Mouse (Mus musculus): ENCODE results near the gene Asap2. TPM values are rescaled to one million over a fixed set of nuclear protein-coding genes. Genes with fewer than 3 reads are reported as not detected.

The Asap2 gene
- polyA plus RNA-seq, 1 experiment from 2014 or later: 7.6 TPM

DNA sequence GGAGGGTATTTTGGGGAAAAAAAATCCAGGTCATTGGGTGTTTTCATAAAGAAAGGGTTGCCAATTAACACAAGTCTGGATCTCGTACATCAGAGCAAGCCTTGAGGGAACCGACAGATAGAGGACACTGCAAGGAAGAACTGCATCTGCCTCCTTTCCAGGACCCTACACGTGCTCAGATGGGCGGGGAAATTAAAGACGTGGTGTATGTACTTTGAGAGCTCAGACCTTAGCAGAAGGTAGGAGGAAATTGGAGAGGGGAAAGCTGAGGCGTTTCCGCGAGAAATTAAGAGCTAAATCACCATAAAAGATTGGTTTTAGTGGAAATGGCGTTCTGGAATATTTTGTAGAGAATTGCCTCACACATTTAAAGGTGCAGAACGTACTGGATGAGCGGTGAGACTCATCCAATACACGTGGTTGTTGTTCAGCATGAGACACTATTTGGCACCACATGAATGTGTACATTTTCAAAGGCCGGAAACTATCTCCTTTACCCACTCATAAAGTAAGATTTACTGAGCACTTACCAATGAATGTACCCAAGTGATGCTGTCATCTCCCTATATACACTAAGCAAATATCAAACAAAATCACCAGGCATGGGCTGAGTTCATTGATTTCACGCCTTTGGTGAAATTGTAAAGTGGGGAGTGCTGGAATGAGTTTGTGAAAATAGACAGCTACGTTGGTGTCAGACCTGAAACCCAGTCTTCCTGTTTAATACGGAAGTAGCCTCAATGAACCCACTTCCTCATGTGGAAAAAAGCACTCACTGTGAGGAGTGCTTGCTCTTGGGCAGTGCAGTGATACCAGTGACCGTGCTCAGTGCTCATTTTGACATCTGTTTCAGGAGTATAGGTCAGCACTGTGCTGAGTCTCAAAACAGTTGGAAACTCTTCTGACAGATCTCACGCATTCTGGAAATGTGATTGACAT lies 296.7 kb downstream of the Asap2 start:
- Histone ChIP-seq H3K36me3 (ENCODE audit: control insufficient read depth, insufficient read depth, low read length) (peaks cover 21% of the 10 kb centered on the region), H3K9ac (ENCODE audit: low read length) (peak overlapping the region; percentile 97), H3K4me2 (ENCODE audit: low read length) (peak overlapping the region; percentile 94), H3K27ac (replicated peaks in 1 of 2; ENCODE audit: control insufficient read depth in 1 of 2, insufficient read depth in 1 of 2, low read depth in 2 of 2, low read length in 2 of 2) (peak overlapping the region; percentile 86 to 90), H3K4me3 (ENCODE audit: control insufficient read depth in 1 of 2, insufficient read depth in 1 of 2, low read depth in 1 of 2, low read length in 2 of 2) (peak overlapping the region; percentile 93), H3K4me1 (ENCODE audit: control insufficient read depth in 2 of 2, insufficient read depth in 2 of 2, low read length in 2 of 2) (peaks cover 8 to 18% of the 10 kb centered on the region in 2 experiments), H3K27me3 (ENCODE audit: control insufficient read depth, insufficient read depth, low read length) (no peaks in the 10 kb centered on the region), H3K9me3 (ENCODE audit: control insufficient read depth, low read length) (no peaks in the 10 kb centered on the region)
- no peak for ATAC-seq (ENCODE audit: insufficient number of reproducible peaks, insufficient read depth, low FRiP score, low read depth)
- WGBS: 34% methylated on average over 18 of the region's 18 CpGs

DNA sequence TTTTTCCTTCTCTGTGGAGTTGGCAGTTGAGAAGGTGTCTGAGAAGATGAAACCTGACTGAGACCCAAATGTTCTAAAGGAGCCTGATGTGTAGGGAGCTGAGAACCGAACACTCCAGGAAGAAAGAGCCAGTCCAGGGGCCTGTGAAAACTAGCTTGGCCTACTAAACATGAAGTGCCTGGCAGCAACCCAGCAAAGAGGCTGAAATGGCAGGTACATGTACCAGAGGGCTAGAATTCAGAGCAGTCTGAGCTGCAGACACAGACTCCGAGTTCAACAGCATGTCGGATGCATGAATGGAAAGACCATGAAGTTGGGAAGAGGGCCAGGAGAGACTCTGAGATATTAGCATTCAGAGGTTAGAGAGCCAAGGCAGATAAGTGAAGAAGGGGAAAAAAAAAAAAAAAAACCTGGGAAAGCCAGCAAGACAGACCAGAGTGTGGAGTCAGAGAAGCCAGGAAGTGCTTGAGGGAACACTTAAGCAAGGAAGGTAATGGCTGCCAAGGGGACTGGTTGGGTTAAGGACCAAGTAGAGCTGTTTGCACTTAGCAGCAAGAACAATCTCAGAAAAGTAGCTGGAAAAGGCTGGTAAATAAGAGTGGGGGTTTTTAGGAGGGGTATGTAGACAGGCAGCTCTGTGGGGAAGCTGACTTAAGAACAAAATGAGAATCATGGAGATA lies 298.6 kb downstream of the Asap2 start:
- H3K9me3 ChIP-seq (ENCODE audit: control insufficient read depth, low read length): no peaks in the 10 kb centered on the region

DNA sequence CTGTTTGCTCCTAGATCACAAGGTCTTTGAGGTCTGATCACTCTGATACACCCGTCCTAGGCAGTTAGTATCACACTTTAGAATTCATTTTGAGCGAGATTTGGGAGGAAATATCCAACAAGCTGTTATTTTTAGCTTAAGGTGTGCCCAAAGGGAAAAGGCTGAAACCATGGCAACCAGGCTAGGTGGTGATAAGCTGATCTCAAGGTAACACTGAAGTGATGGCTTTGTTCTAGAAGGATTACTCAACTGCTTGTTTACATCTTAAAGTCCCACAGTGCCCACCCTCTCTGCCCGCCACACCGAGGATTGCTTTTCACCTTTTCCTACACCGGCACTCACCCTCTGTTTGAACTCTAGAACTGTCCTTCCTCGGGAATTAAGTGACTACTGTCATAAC lies 299.4 kb downstream of the Asap2 start:
- Histone ChIP-seq H3K27me3 (ENCODE audit: control insufficient read depth, insufficient read depth, low read length) (no peaks in the 10 kb centered on the region), H3K9ac (ENCODE audit: low read length) (no peak overlapping the region), H3K4me2 (ENCODE audit: low read length) (no peak overlapping the region), H3K9me3 (ENCODE audit: control insufficient read depth, low read length) (no peaks in the 10 kb centered on the region), H3K4me1 (ENCODE audit: control insufficient read depth in 2 of 2, insufficient read depth in 2 of 2, low read length in 2 of 2) (peaks cover 8 to 18% of the 10 kb centered on the region in 2 experiments), H3K36me3 (ENCODE audit: control insufficient read depth, insufficient read depth, low read length) (peaks cover 48% of the 10 kb centered on the region), H3K4me3 (ENCODE audit: control insufficient read depth in 1 of 2, insufficient read depth in 1 of 2, low read depth in 1 of 2, low read length in 2 of 2) (no peak overlapping the region), H3K27ac (replicated peaks in 1 of 2; ENCODE audit: control insufficient read depth in 1 of 2, insufficient read depth in 1 of 2, low read depth in 2 of 2, low read length in 2 of 2) (no peak overlapping the region)
- ATAC-seq (ENCODE audit: insufficient number of reproducible peaks, insufficient read depth, low FRiP score, low read depth): no peak
- WGBS: 79% methylated on average over 6 of the region's 6 CpGs

More for the DNA sequence above, 298.6 kb downstream of the Asap2 start:
- Histone ChIP-seq H3K9ac (ENCODE audit: low read length) (no peak overlapping the region), H3K36me3 (ENCODE audit: control insufficient read depth, insufficient read depth, low read length) (peaks cover 40% of the 10 kb centered on the region), H3K4me3 (ENCODE audit: control insufficient read depth in 1 of 2, insufficient read depth in 1 of 2, low read depth in 1 of 2, low read length in 2 of 2) (no peak overlapping the region), H3K4me1 (ENCODE audit: control insufficient read depth in 2 of 2, insufficient read depth in 2 of 2, low read length in 2 of 2) (peaks cover 8 to 18% of the 10 kb centered on the region in 2 experiments), H3K27me3 (ENCODE audit: control insufficient read depth, insufficient read depth, low read length) (no peaks in the 10 kb centered on the region), H3K4me2 (ENCODE audit: low read length) (no peak overlapping the region), H3K27ac (replicated peaks in 1 of 2; ENCODE audit: control insufficient read depth in 1 of 2, insufficient read depth in 1 of 2, low read depth in 2 of 2, low read length in 2 of 2) (peak overlapping the region in 1 of 2 experiments; percentile 32; a peak in 1 of 4 replicates)
- WGBS: 70% methylated on average over 3 of the region's 3 CpGs
- no peak for ATAC-seq (ENCODE audit: insufficient number of reproducible peaks, insufficient read depth, low FRiP score, low read depth)

DNA sequence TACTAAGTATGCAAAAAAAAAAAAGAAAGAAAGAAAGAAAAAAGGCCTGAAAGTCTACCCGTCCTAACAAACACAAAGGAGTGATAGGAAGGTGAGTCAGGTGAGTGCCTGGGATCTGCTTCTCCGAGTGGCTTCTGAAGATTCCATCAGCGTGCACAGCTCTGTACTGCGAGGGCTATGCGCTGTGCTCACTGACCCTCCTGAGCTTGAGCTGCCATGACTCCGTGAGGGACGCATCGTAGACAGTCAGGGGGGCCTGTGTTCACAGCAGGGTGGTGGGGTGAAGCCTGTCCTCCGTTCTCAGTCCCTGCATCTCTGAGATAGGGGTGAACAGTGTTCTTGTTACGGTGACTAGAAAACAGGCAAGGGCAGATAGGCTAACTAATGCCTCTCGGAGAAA lies 308.6 kb downstream of the Asap2 start:
- Histone ChIP-seq H3K4me3 (ENCODE audit: control insufficient read depth in 1 of 2, insufficient read depth in 1 of 2, low read depth in 1 of 2, low read length in 2 of 2) (no peak overlapping the region), H3K9me3 (ENCODE audit: control insufficient read depth, low read length) (no peaks in the 10 kb centered on the region), H3K27me3 (ENCODE audit: control insufficient read depth, insufficient read depth, low read length) (no peaks in the 10 kb centered on the region), H3K36me3 (ENCODE audit: control insufficient read depth, insufficient read depth, low read length) (peaks cover 96% of the 10 kb centered on the region), H3K27ac (replicated peaks in 1 of 2; ENCODE audit: control insufficient read depth in 1 of 2, insufficient read depth in 1 of 2, low read depth in 2 of 2, low read length in 2 of 2) (no peak overlapping the region), H3K4me2 (ENCODE audit: low read length) (no peak overlapping the region), H3K9ac (ENCODE audit: low read length) (no peak overlapping the region), H3K4me1 (ENCODE audit: control insufficient read depth in 2 of 2, insufficient read depth in 2 of 2, low read length in 2 of 2) (no peaks in the 10 kb centered on the region)
- 88% methylated on average over 11 of the region's 11 CpGs for WGBS
- no peak for ATAC-seq (ENCODE audit: insufficient number of reproducible peaks, insufficient read depth, low FRiP score, low read depth)

DNA sequence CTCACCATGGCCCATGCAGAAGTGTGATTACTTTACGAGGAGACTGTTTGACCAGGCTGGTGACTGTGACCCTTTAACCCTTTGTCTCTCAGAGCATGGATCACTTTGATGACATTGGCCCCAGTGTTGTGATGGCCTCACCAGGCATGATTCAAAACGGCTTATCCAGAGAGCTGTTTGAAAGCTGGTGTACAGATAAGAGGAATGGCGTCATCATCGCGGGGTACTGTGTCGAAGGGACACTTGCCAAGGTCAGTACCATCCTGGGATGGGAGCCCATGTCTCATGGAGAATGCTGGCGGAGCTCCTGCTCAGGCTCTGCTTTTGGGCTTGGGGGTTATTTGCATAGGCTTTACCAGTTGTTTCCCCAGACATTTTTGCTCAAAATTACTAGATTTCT lies 311.1 kb downstream of the Asap2 start:
- ATAC-seq (ENCODE audit: insufficient number of reproducible peaks, insufficient read depth, low FRiP score, low read depth): no peak
- no peaks in the 10 kb centered on the region for H3K9me3 ChIP-seq (ENCODE audit: control insufficient read depth, low read length)
- WGBS: 71% methylated on average over 7 of the region's 7 CpGs
- H3K9ac ChIP-seq (ENCODE audit: low read length): no peak overlapping the region
- H3K4me3 ChIP-seq (ENCODE audit: control insufficient read depth in 1 of 2, insufficient read depth in 1 of 2, low read depth in 1 of 2, low read length in 2 of 2): no peak overlapping the region
- no peak overlapping the region for H3K4me2 ChIP-seq (ENCODE audit: low read length)
- H3K27me3 ChIP-seq (ENCODE audit: control insufficient read depth, insufficient read depth, low read length): no peaks in the 10 kb centered on the region
- H3K36me3 ChIP-seq (ENCODE audit: control insufficient read depth, insufficient read depth, low read length): peaks cover 97% of the 10 kb centered on the region
- H3K27ac ChIP-seq (replicated peaks in 1 of 2; ENCODE audit: control insufficient read depth in 1 of 2, insufficient read depth in 1 of 2, low read depth in 2 of 2, low read length in 2 of 2): no peak overlapping the region
- no peaks in the 10 kb centered on the region for H3K4me1 ChIP-seq (ENCODE audit: control insufficient read depth in 2 of 2, insufficient read depth in 2 of 2, low read length in 2 of 2)

DNA sequence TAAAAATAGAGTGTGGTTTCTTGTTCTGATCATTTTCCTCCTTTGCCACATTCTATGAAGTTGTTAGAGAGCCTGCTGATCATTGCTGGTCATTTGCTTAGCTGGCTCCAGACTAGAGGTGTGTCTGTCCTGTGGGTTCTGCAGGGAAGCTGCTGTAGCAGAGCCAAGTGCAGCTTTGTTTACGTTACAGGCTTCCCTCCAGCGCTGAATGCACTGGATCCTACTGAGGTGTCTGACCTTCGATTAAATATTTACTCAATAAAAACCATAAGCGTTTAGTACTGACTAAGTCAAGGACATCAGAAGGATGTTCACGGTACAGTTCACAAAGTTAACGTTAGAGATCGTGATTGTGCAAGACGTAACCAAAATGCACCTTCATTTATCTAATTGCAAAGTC lies 311.7 kb downstream of the Asap2 start:
- Histone ChIP-seq H3K36me3 (ENCODE audit: control insufficient read depth, insufficient read depth, low read length) (peaks cover 97% of the 10 kb centered on the region), H3K27me3 (ENCODE audit: control insufficient read depth, insufficient read depth, low read length) (no peaks in the 10 kb centered on the region), H3K4me2 (ENCODE audit: low read length) (no peak overlapping the region), H3K4me1 (ENCODE audit: control insufficient read depth in 2 of 2, insufficient read depth in 2 of 2, low read length in 2 of 2) (no peaks in the 10 kb centered on the region), H3K4me3 (ENCODE audit: control insufficient read depth in 1 of 2, insufficient read depth in 1 of 2, low read depth in 1 of 2, low read length in 2 of 2) (no peak overlapping the region), H3K9ac (ENCODE audit: low read length) (no peak overlapping the region), H3K27ac (replicated peaks in 1 of 2; ENCODE audit: control insufficient read depth in 1 of 2, insufficient read depth in 1 of 2, low read depth in 2 of 2, low read length in 2 of 2) (0 out of 4 replicates have a peak overlapping the region, but pooled peaks of 1 of the 2 experiments have one; percentile 10), H3K9me3 (ENCODE audit: control insufficient read depth, low read length) (no peaks in the 10 kb centered on the region)
- no peak for ATAC-seq (ENCODE audit: insufficient number of reproducible peaks, insufficient read depth, low FRiP score, low read depth)
- WGBS: 89% methylated on average over 8 of the region's 8 CpGs

DNA sequence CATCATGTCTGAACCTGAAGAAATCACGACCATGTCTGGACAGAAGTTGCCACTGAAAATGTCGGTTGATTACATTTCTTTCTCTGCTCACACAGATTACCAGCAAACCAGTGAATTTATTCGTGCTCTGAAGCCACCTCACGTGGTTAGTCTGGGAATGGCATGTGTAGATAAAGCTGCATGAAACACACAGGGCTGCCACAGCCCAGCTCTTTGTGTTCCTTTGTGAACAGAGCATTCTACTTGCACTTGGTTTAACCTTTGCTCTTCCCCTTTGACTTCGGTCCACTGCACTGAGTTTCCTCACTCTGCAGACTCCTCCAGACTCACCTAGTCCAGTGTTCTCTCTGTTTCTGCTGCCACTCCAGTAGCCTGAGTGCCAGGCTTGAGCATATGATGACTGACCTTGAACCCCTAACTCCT lies 312.1 kb downstream of the Asap2 start:
- no peaks in the 10 kb centered on the region for H3K27me3 ChIP-seq (ENCODE audit: control insufficient read depth, insufficient read depth, low read length)
- no peaks in the 10 kb centered on the region for H3K9me3 ChIP-seq (ENCODE audit: control insufficient read depth, low read length)
- ATAC-seq (ENCODE audit: insufficient number of reproducible peaks, insufficient read depth, low FRiP score, low read depth): no peak
- H3K36me3 ChIP-seq (ENCODE audit: control insufficient read depth, insufficient read depth, low read length): peaks cover 97% of the 10 kb centered on the region
- H3K27ac ChIP-seq (replicated peaks in 1 of 2; ENCODE audit: control insufficient read depth in 1 of 2, insufficient read depth in 1 of 2, low read depth in 2 of 2, low read length in 2 of 2): no peak overlapping the region
- H3K4me3 ChIP-seq (ENCODE audit: control insufficient read depth in 1 of 2, insufficient read depth in 1 of 2, low read depth in 1 of 2, low read length in 2 of 2): no peak overlapping the region
- H3K9ac ChIP-seq (ENCODE audit: low read length): no peak overlapping the region
- 77% methylated on average over 5 of the region's 5 CpGs for WGBS
- H3K4me1 ChIP-seq (ENCODE audit: control insufficient read depth in 2 of 2, insufficient read depth in 2 of 2, low read length in 2 of 2): no peaks in the 10 kb centered on the region
- no peak overlapping the region for H3K4me2 ChIP-seq (ENCODE audit: low read length)

Measured in heart, embryonic 14.5 days (tissue).